Mouse (Mus musculus): ENCODE data around the gene Ooep. TPM values are rescaled to one million over a fixed set of nuclear protein-coding genes. Genes with fewer than 3 reads are reported as not detected.
A peak's percentile ranks its signal among the peaks of the same experiment; 100 is the strongest.
"Not testable (repeated sequence)": the region's sequence is repeated elsewhere in the genome, so short reads cannot be mapped to it uniquely, and the experiment has no call there.

Ooep gene
- polyA plus RNA-seq, 1 experiment from 2014 or later = 3.0 TPM

GRCm38 (mm10) chr9:78348206-78349004 is 30.1 kb downstream of the Ooep start:
- H3K4me3 ChIP-seq; ATAC-seq (ENCODE audit: borderline replicate concordance, extremely low read depth, low FRiP score, low TSS enrichment); H3K4me2 ChIP-seq; H3K9ac ChIP-seq; H3K27me3 ChIP-seq; H3K4me1 ChIP-seq; H3K9me3 ChIP-seq; H3K36me3 ChIP-seq; H3K27ac ChIP-seq: not testable (repeated sequence)
- WGBS = 55% methylated on average over 6 of the region's 6 CpGs

- peak; percentile 66; the same call in 1 of the 2 replicates for ATAC-seq (ENCODE audit: borderline replicate concordance, extremely low read depth, low FRiP score, low TSS enrichment)
- WGBS = 48% methylated on average over 3 of the region's 3 CpGs
- no peaks in the 10 kb centered on the region for H3K9me3 ChIP-seq
- no peaks in the 10 kb centered on the region for H3K27me3 ChIP-seq
- H3K9ac ChIP-seq = no peak overlapping the region
- H3K4me3 ChIP-seq = no peak overlapping the region
- no peaks in the 10 kb centered on the region for H3K36me3 ChIP-seq
- H3K27ac ChIP-seq = no peak overlapping the region
- H3K4me2 ChIP-seq = no peak overlapping the region
- H3K4me1 ChIP-seq = no peaks in the 10 kb centered on the region
These were observed 31.5 kb downstream of the Ooep start for GRCm38 (mm10) chr9:78347004-78347403.

GRCm38 (mm10) chr9:78345235-78345634 is 33.3 kb downstream of the Ooep start:
- H3K27me3 ChIP-seq; H3K4me1 ChIP-seq; H3K9me3 ChIP-seq; H3K4me2 ChIP-seq; H3K27ac ChIP-seq; H3K36me3 ChIP-seq; H3K9ac ChIP-seq; ATAC-seq (ENCODE audit: borderline replicate concordance, extremely low read depth, low FRiP score, low TSS enrichment); H3K4me3 ChIP-seq: not testable (repeated sequence)
- 29% methylated on average over 4 of the region's 4 CpGs for WGBS

GRCm38 (mm10) chr9:78343055-78343454 is 35.5 kb downstream of the Ooep start:
- WGBS = 85% methylated on average over 9 of the region's 9 CpGs
- ATAC-seq (ENCODE audit: borderline replicate concordance, extremely low read depth, low FRiP score, low TSS enrichment); H3K36me3 ChIP-seq; H3K4me1 ChIP-seq; H3K9ac ChIP-seq; H3K27ac ChIP-seq; H3K4me2 ChIP-seq; H3K27me3 ChIP-seq; H3K4me3 ChIP-seq; H3K9me3 ChIP-seq: not testable (repeated sequence)

GRCm38 (mm10) chr9:78342494-78342893 is 36.0 kb downstream of the Ooep start:
- H3K36me3 ChIP-seq; H3K4me2 ChIP-seq; H3K9ac ChIP-seq; H3K27ac ChIP-seq; H3K4me3 ChIP-seq; H3K9me3 ChIP-seq; H3K27me3 ChIP-seq; H3K4me1 ChIP-seq; ATAC-seq (ENCODE audit: borderline replicate concordance, extremely low read depth, low FRiP score, low TSS enrichment): not testable (repeated sequence)
- 80% methylated on average over 4 of the region's 4 CpGs for WGBS

- H3K9me3 ChIP-seq; ATAC-seq (ENCODE audit: borderline replicate concordance, extremely low read depth, low FRiP score, low TSS enrichment); H3K27me3 ChIP-seq; H3K9ac ChIP-seq; H3K27ac ChIP-seq; H3K36me3 ChIP-seq; H3K4me3 ChIP-seq; H3K4me2 ChIP-seq; H3K4me1 ChIP-seq: not testable (repeated sequence)
- 16% methylated on average over 8 of the region's 8 CpGs for WGBS
These were observed 38.2 kb downstream of the Ooep start for GRCm38 (mm10) chr9:78340324-78340723.

GRCm38 (mm10) chr9:78337050-78337449 is 41.5 kb downstream of the Ooep start:
- not testable (repeated sequence) for H3K27ac ChIP-seq, H3K4me1 ChIP-seq, H3K4me3 ChIP-seq, H3K4me2 ChIP-seq, H3K27me3 ChIP-seq, H3K9me3 ChIP-seq, H3K36me3 ChIP-seq, H3K9ac ChIP-seq
- ATAC-seq (ENCODE audit: borderline replicate concordance, extremely low read depth, low FRiP score, low TSS enrichment) = peak; percentile 73

GRCm38 (mm10) chr9:78327289-78327688 is 51.2 kb downstream of the Ooep start, which contains the start of gene Omt2b:
Omt2b (plus strand) TSS chr9:78327589.
- not testable (repeated sequence) for H3K4me3 ChIP-seq; H3K4me1 ChIP-seq; H3K9me3 ChIP-seq; ATAC-seq (ENCODE audit: borderline replicate concordance, extremely low read depth, low FRiP score, low TSS enrichment); H3K9ac ChIP-seq; H3K27ac ChIP-seq; H3K36me3 ChIP-seq; H3K4me2 ChIP-seq; H3K27me3 ChIP-seq
- WGBS = 63% methylated on average over 1 of the region's 1 CpGs

Other genes starting within 250 kb of the Ooep start
- gene Gsta4, start 196.0 kb downstream of the Ooep start, polyA plus RNA-seq (2015; fragmentation: Nextera tagmentation; extraction: Ambion mirVana) = 71.6 and 77.3 TPM in 2 replicates
- gene Gsta1, start 148.1 kb downstream of the Ooep start, polyA plus RNA-seq (2015; fragmentation: Nextera tagmentation; extraction: Ambion mirVana) = 0.30 TPM in 1 of 2 replicates, not detected in the other
- gene Gm3776, start 121.6 kb downstream of the Ooep start, polyA plus RNA-seq (2015; fragmentation: Nextera tagmentation; extraction: Ambion mirVana) = not detected in 2 replicates
- not detected in 2 replicates for gene Gm10639, start 88.8 kb downstream of the Ooep start, polyA plus RNA-seq (2015; fragmentation: Nextera tagmentation; extraction: Ambion mirVana)
- gene Omt2a, start 63.9 kb downstream of the Ooep start, polyA plus RNA-seq (2015; fragmentation: Nextera tagmentation; extraction: Ambion mirVana) = not detected in 2 replicates
- not detected in 2 replicates for gene Omt2b, start 51.1 kb downstream of the Ooep start, polyA plus RNA-seq (2015; fragmentation: Nextera tagmentation; extraction: Ambion mirVana)
- 0.79 and 1.1 TPM in 2 replicates for gene Gsta2, start 22.9 kb downstream of the Ooep start, polyA plus RNA-seq (2015; fragmentation: Nextera tagmentation; extraction: Ambion mirVana)
- gene Dppa5a, start 10.5 kb downstream of the Ooep start, polyA plus RNA-seq (2015; fragmentation: Nextera tagmentation; extraction: Ambion mirVana) = not detected in 2 replicates
- gene Ddx43, start 17.1 kb upstream of the Ooep start, polyA plus RNA-seq (2015; fragmentation: Nextera tagmentation; extraction: Ambion mirVana) = 0.16 and 0.17 TPM in 2 replicates
- gene Cgas, start 64.5 kb upstream of the Ooep start, polyA plus RNA-seq (2015; fragmentation: Nextera tagmentation; extraction: Ambion mirVana) = 2.6 and 3.0 TPM in 2 replicates
- 21.0 and 24.3 TPM in 2 replicates for gene Mto1, start 69.5 kb upstream of the Ooep start, polyA plus RNA-seq (2015; fragmentation: Nextera tagmentation; extraction: Ambion mirVana)
- gene Gm17324, start 70.1 kb upstream of the Ooep start, polyA plus RNA-seq (2015; fragmentation: Nextera tagmentation; extraction: Ambion mirVana) = 0.56 and 0.94 TPM in 2 replicates
- 4,575 and 4,632 TPM in 2 replicates for gene Eef1a1, start 110.4 kb upstream of the Ooep start, polyA plus RNA-seq (2015; fragmentation: Nextera tagmentation; extraction: Ambion mirVana)
- gene Slc17a5, start 209.3 kb upstream of the Ooep start, polyA plus RNA-seq (2015; fragmentation: Nextera tagmentation; extraction: Ambion mirVana) = 13.3 and 13.7 TPM in 2 replicates
- gene Cd109, start 236.8 kb upstream of the Ooep start, polyA plus RNA-seq (2015; fragmentation: Nextera tagmentation; extraction: Ambion mirVana) = 9.8 and 10.8 TPM in 2 replicates